Comparison of ENCODE assay signal across 10 mouse cellular contexts in the genomic region with DNA sequence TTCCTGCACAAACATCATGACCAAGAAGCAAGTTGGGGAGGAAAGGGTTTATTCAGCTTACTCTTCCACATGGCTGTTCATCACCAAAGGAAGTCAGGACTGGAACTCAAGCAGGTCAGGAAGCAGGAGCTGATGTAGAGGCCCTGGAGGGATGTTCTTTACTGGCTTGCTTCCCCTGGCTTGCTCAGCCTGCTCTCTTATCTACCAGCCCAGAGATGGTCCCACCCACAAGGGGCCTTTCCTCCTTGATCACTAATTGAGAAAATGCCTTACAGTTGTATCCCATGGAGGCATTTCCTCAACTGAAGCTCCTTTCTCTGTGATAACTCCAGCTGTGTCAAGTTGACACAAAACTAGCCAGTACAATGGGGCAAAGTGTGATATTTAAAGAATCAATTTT. TPM values are rescaled to one million over a fixed set of nuclear protein-coding genes. Genes with fewer than 3 reads are reported as not detected.
"Had no signal": no experiment of that assay in that cellular context is flagged by ENCODE, and none has a peak within 500 bp of the region (broad histone marks: within the 10 kb centered on the region; RNA-seq: fewer than 3 reads in every experiment).

No protein-coding gene starts in this region.

RNA-seq across cellular contexts. Expression of gene Nxf2, which starts 49.2 kb away (rescaled TPM):
- total RNA-seq: gastrocnemius, adult 2 months; gastrocnemius, postnatal 25 days; heart, adult 18-20 months; heart, adult 8-10 months; heart, postnatal 25 days; layer of hippocampus, postnatal 10 days; left cerebral cortex, adult 2 months; left cerebral cortex, postnatal 14 days; left cerebral cortex, postnatal 36 days had no signal
- polyA plus RNA-seq: liver, adult 2 months had no signal
